Mouse (Mus musculus): ENCODE results near the gene Gatad1.

DNA sequence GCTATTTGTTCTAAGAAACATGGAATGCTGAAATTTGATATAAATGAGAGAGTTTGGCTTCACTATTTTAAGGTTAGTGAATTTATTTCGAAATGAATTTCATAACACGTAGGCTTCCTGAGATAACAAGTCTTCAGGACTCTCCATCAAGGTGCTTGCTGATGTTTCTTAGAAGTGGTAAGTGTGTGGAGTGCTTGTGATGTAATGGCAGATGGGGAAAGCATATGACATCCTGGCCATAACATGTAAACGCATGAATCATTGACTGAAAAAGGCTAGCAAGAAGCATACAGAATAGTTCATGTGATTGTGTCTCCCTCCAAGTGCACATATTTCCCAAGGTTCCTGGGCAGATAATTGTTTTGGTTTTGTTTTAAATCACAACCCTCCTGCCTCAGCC, 56.2 kb downstream of the Gatad1 start:
- TF ChIP-seq CTCF (conservative IDR thresholded peaks at IDR 0.05; ENCODE audit: low read length) = no peak
- TF ChIP-seq NANOG (IDR thresholded peaks at IDR 0.05; ENCODE audit: borderline replicate concordance, low read length) = no peak
- TF ChIP-seq POU5F1 (IDR thresholded peaks at IDR 0.05; ENCODE audit: borderline replicate concordance, low read length) = no peak

Measured in E14TG2a.4 (cell line).